Mouse (Mus musculus) brain, embryonic 14.5 days (tissue): ENCODE measurements at regions not wholly inside any gene's neighbourhood (a gene's known extent, or its start where the extent isn't known, plus 50 kb on each side); places are given as distances from the start of the nearest gene placed in this dataset.

Experiments used
- DNase-seq: peaks from one replicate; pipeline ENCODE4 v3.0.0-alpha.2; 2011; ENCODE audit warnings: low read depth
- CTCF ChIP-seq: fragments of 200-500 bp; IDR thresholded peaks from 2 replicates; pipeline ENCODE4 v1.5.1; 2012; ENCODE audit warnings: inconsistent platforms, mild to moderate bottlenecking, moderate library complexity, borderline replicate concordance; ENCODE audit not compliant: insufficient read depth, insufficient read length; ENCODE audit errors: extremely low read depth
- POLR2A ChIP-seq: fragments of 200-500 bp; IDR thresholded peaks from 2 replicates; pipeline ENCODE4 v1.6.1; 2012; ENCODE audit warnings: mild to moderate bottlenecking, inconsistent platforms, borderline replicate concordance; ENCODE audit not compliant: poor library complexity, insufficient read depth, insufficient read length, severe bottlenecking; ENCODE audit errors: extremely low read depth

DNA sequence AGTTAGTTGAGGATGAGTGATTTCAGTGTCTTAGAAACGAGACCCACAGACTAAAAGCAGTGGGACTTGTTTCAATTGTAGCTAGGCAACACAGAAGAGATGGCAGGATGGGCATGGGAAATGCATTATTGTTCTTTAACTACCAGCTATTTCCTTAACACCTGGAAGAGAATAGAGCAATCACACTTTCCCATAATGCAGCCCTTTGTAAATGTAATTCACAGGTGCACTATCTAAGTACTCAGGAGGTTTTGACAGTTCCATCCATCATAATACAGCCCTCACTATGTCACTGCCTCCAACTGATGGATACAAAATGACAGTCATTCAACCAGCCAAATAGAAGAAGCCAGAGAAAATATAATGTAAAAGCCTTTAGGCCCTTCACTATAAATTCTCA lies 697.3 kb downstream of the Prdm13 start:
- TF ChIP-seq CTCF = no peak
- TF ChIP-seq POLR2A = no peak
- peak; percentile 55 for DNase-seq

DNA sequence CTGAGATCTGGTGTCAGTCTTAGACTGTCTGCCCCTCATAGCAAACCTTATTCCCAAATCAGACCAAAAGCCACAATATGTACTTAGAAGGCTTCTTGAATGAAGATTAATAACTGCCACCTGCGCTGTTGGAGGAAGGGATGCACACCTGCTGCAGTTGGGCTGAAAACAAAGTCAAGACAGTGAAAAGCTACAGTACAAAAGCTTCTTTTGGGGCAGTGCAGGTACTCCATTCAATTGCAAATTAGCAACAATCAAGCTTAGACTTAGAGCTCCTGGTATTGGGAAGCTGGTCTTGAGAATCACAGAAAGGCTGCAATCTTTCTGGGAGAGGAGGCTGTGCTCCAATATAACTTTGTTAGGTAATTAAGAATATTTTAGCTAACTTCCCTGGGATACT lies 712.3 kb downstream of the Prdm13 start:
- TF ChIP-seq POLR2A (no peak), CTCF (no peak)

DNA sequence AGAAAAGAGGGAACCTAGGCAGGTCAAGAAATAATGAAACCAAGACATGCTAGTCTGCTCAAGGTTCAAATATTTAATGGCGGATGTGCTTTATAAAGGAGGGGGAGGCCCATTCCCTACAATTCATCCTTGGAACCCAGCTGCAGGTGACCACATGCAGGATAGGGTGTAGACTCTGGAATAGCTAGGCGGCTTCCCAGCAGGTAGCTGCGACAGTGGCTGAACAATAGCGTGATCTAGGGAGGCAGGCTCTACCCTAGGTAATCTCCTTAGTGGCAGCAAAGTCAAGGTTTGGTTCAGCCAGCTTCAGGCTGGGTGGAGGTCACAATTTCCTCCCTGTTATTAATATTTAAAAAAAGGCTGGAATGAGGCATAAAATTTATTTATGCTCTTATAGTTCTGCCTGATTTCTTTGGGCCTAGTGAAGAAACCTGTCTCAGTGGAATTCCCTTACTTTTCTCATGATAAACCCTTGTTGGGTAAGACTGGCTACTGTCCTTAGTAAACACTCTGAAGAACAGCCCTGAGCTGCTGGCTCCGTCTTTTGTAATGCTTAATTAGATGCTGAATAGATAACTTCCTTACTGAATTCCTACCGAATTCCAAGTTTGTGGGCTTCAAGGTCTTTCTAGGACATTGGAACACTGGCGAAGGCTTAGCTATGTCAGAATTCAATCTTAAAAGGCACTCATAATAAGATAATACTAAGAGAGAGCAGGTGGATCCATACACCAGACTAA lies 713.5 kb downstream of the Prdm13 start:
- no peak for DNase-seq
- TF ChIP-seq POLR2A (no peak), CTCF (no peak)

More for the DNA sequence above, 712.3 kb downstream of the Prdm13 start:
- DNase-seq = no peak

DNA sequence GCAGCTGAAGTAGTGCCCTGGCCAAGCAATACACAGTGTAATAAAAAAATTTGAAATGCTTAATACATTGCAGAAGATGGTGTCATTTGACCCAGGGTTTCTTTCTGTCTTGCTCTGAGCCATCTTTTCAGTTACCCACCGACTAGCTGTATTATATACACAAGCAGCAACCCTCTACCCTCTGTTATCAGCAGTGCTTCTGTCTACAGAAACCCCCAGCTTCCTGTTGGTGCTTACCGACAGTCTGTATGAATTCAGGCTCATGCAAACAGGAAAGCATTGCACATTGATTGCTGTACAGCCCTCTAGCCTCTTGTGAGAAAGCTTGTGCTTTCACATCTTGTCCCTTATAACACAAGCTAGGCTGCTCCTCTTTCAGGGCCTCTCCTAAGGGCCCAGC lies 736.1 kb downstream of the Prdm13 start:
- TF ChIP-seq CTCF (no peak), POLR2A (no peak)
- peak; percentile 21 for DNase-seq
